9 mouse cellular contexts compared by ENCODE assay signal in the genomic region with DNA sequence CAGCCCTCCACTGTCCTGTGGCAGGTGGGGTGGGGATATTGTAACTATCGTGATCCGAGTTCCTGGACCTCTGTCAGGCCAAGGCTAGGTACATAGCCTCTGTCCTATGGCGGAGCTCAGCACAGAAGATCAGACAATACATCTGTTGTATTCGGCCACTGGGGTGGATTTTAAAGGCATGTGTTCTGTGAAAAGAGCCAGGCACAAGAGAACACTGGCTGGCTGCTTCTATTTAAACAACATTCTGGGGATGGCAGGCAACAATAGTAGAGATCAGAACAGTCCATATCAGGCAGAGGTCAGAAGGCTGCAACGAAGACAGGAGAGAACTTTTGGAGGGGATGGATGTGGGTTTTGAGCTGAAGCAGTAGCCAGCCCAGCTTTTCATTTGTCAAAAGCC. TPM values are rescaled to one million over a fixed set of nuclear protein-coding genes. Genes with fewer than 3 reads are reported as not detected.
DNase-seq lines count a peak whose midpoint lies in the region; ATAC-seq lines count a peak whose summit lies in the region.
"Had no signal": no experiment of that assay in that cellular context is flagged by ENCODE, and none has a peak within 500 bp of the region (broad histone marks: within the 10 kb centered on the region; RNA-seq: fewer than 3 reads in every experiment).

No protein-coding gene starts in this region.

- no peaks in the 10 kb centered on the region for H3K27me3 ChIP-seq in hindbrain, embryonic 15.5 days

- H3K9ac ChIP-seq in hindbrain, embryonic 15.5 days, result peak overlapping the region; percentile 47

- peaks cover 34% of the 10 kb centered on the region for H3K4me1 ChIP-seq in hindbrain, embryonic 15.5 days (replicated peaks)

- DNase-seq in cerebellum, adult 11 months, result peak; percentile 34
- no peak for DNase-seq in cerebellum, postnatal 36 days
- peak; percentile 78 for DNase-seq in layer of hippocampus, adult 9-11 months
- DNase-seq in layer of hippocampus, adult 8-10 months (ENCODE audit: low spot score in 2 of 2), result no peak
- DNase-seq in retina, embryonic 14.5 days (ENCODE audit: low spot score), result peak; percentile 45
- no peak for DNase-seq in embryo, embryonic 11 days

- H3K27ac ChIP-seq in hindbrain, embryonic 15.5 days (replicated peaks), result peak overlapping the region; percentile 93

- H3K4me3 ChIP-seq in hindbrain, embryonic 15.5 days, result no peak overlapping the region

- no peaks in the 10 kb centered on the region for H3K36me3 ChIP-seq in hindbrain, embryonic 15.5 days

- H3K9me3 ChIP-seq in hindbrain, embryonic 15.5 days, result no peaks in the 10 kb centered on the region

- WGBS in hindbrain, embryonic 15.5 days, result 22% methylated on average over 5 of the region's 5 CpGs

- ATAC-seq in hindbrain, embryonic 15.5 days (ENCODE audit: low FRiP score, low read depth), result no peak
- ATAC-seq in erythroid progenitor cell, adult 5-6 weeks (replicated peaks; ENCODE audit: low FRiP score, poor library complexity, severe bottlenecking), result no peak

- peak overlapping the region; percentile 78; the same call in 1 of the 2 replicates for H3K4me2 ChIP-seq in hindbrain, embryonic 15.5 days

RNA-seq across cellular contexts. Expression of a gene that starts 1.4 kb away (rescaled TPM):
- total RNA-seq in layer of hippocampus, adult 8-10 months (2022), result 10 to 100 TPM; 17.5 to 25.7 (median 21.0) TPM
- 4.2 and 4.8 TPM in 2 replicates for polyA plus RNA-seq in hindbrain, embryonic 15.5 days (2015; fragmentation: Nextera tagmentation; extraction: Ambion mirVana)
- total RNA-seq in erythroid progenitor cell, adult 5-6 weeks (2015; ENCODE audit: low replicate concordance), result 3.2 TPM in 1 of 2 replicates, not detected in the other
- 0.15 and 0.39 TPM in 2 replicates for total RNA-seq in erythroid progenitor cell, adult 5-6 weeks (2017; ENCODE audit: low replicate concordance)
- total RNA-seq: common myeloid progenitor, adult 5-6 weeks had no signal

RNA-seq across cellular contexts. Expression of a gene that starts 16.0 kb away (rescaled TPM):
- total RNA-seq in layer of hippocampus, adult 8-10 months (2022), result 10 to 100 TPM; 33.1 to 40.9 (median 36.7) TPM
- polyA plus RNA-seq in hindbrain, embryonic 15.5 days (2015; fragmentation: Nextera tagmentation; extraction: Ambion mirVana), result 118 and 123 TPM in 2 replicates
- 10.5 and 11.9 TPM in 2 replicates for total RNA-seq in erythroid progenitor cell, adult 5-6 weeks (2015; ENCODE audit: low replicate concordance)
- total RNA-seq in erythroid progenitor cell, adult 5-6 weeks (2017; ENCODE audit: low replicate concordance), result 2.1 TPM in 1 of 2 replicates, not detected in the other

RNA-seq across cellular contexts. Expression of a gene that starts 16.1 kb away (rescaled TPM):
- total RNA-seq in layer of hippocampus, adult 8-10 months (2022), result 10 to 100 TPM; 45.7 to 50.2 (median 48.6) TPM
- polyA plus RNA-seq in hindbrain, embryonic 15.5 days (2015; fragmentation: Nextera tagmentation; extraction: Ambion mirVana), result 89.0 and 93.7 TPM in 2 replicates
- total RNA-seq in erythroid progenitor cell, adult 5-6 weeks (2015; ENCODE audit: low replicate concordance), result 7.9 and 9.2 TPM in 2 replicates
- 4.4 and 5.9 TPM in 2 replicates for total RNA-seq in erythroid progenitor cell, adult 5-6 weeks (2017; ENCODE audit: low replicate concordance)

RNA-seq across cellular contexts. Expression of a gene that starts 53.6 kb away (rescaled TPM):
- total RNA-seq in layer of hippocampus, adult 8-10 months (2022), result under 1 TPM in 3 of 4 experiments, not detected in 1; 0.24 to 0.61 (median 0.45) TPM
- 0.29 and 0.31 TPM in 2 replicates for polyA plus RNA-seq in hindbrain, embryonic 15.5 days (2015; fragmentation: Nextera tagmentation; extraction: Ambion mirVana)
- total RNA-seq in erythroid progenitor cell, adult 5-6 weeks (2015; ENCODE audit: low replicate concordance), result not detected in 2 replicates
- not detected in 2 replicates for total RNA-seq in erythroid progenitor cell, adult 5-6 weeks (2017; ENCODE audit: low replicate concordance)
- total RNA-seq: common myeloid progenitor, adult 5-6 weeks had no signal

Comparison
In these comparisons a context has a peak if more than half of its experiments do, and no peak if none do; other contexts are left out.
1. DNase-seq: peak in cerebellum, adult 11 months (single experiment), layer of hippocampus, adult 9-11 months (single experiment) and retina, embryonic 14.5 days (single experiment); none in cerebellum, postnatal 36 days (0 of 2), layer of hippocampus, adult 8-10 months (0 of 2) and embryo, embryonic 11 days (single experiment).
2. RNA of a gene that starts 1.4 kb away (total RNA-seq): 17.5 to 25.7 TPM in layer of hippocampus, adult 8-10 months; 0.15 to 3.2 TPM in erythroid progenitor cell, adult 5-6 weeks; every median in the first group is over 4 times any median in the second.
3. RNA of a gene that starts 16.1 kb away (total RNA-seq): 45.7 to 50.2 TPM in layer of hippocampus, adult 8-10 months; 4.4 to 9.2 TPM in erythroid progenitor cell, adult 5-6 weeks; every median in the first group is over 4 times any median in the second.